Mouse (Mus musculus): ENCODE data around the gene Ube2e3. TPM values are rescaled to one million over a fixed set of nuclear protein-coding genes. Genes with fewer than 3 reads are reported as not detected.

The Ube2e3 gene
- total RNA-seq, 1 experiment from 2014 or later = 30.8 TPM

GRCm38 (mm10) chr2:78873946-78874345, 6.0 kb downstream of the Ube2e3 start:
- ATAC-seq (replicated peaks; ENCODE audit: insufficient number of reproducible peaks, low FRiP score, low TSS enrichment, poor library complexity, severe bottlenecking) = no peak

GRCm38 (mm10) chr2:78876002-78876401, 8.1 kb downstream of the Ube2e3 start:
- no peak for ATAC-seq (replicated peaks; ENCODE audit: insufficient number of reproducible peaks, low FRiP score, low TSS enrichment, poor library complexity, severe bottlenecking)

GRCm38 (mm10) chr2:78882068-78882467, 14.1 kb downstream of the Ube2e3 start:
- no peak; the same call in 1 of the 2 replicates for ATAC-seq (replicated peaks; ENCODE audit: insufficient number of reproducible peaks, low FRiP score, low TSS enrichment, poor library complexity, severe bottlenecking)

- ATAC-seq (replicated peaks; ENCODE audit: insufficient number of reproducible peaks, low FRiP score, low TSS enrichment, poor library complexity, severe bottlenecking) = no peak
Measured at GRCm38 (mm10) chr2:78882743-78883433, 15.0 kb downstream of the Ube2e3 start.

- no peak for ATAC-seq (replicated peaks; ENCODE audit: insufficient number of reproducible peaks, low FRiP score, low TSS enrichment, poor library complexity, severe bottlenecking)
Measured at GRCm38 (mm10) chr2:78886446-78886845, 18.5 kb downstream of the Ube2e3 start.

- ATAC-seq (replicated peaks; ENCODE audit: insufficient number of reproducible peaks, low FRiP score, low TSS enrichment, poor library complexity, severe bottlenecking) = no peak
Measured at GRCm38 (mm10) chr2:78888190-78888589, 20.3 kb downstream of the Ube2e3 start.

- ATAC-seq (replicated peaks; ENCODE audit: insufficient number of reproducible peaks, low FRiP score, low TSS enrichment, poor library complexity, severe bottlenecking) = no peak
Measured at GRCm38 (mm10) chr2:78895216-78895615, 27.3 kb downstream of the Ube2e3 start.

- no peak for ATAC-seq (replicated peaks; ENCODE audit: insufficient number of reproducible peaks, low FRiP score, low TSS enrichment, poor library complexity, severe bottlenecking)
Measured at GRCm38 (mm10) chr2:78905916-78906315, 38.0 kb downstream of the Ube2e3 start.

GRCm38 (mm10) chr2:78911516-78911915, 43.6 kb downstream of the Ube2e3 start:
- ATAC-seq (replicated peaks; ENCODE audit: insufficient number of reproducible peaks, low FRiP score, low TSS enrichment, poor library complexity, severe bottlenecking) = no peak

- ATAC-seq (replicated peaks; ENCODE audit: insufficient number of reproducible peaks, low FRiP score, low TSS enrichment, poor library complexity, severe bottlenecking) = 0 out of 2 replicates have a peak, but pooled peaks have one; percentile 59
Measured at GRCm38 (mm10) chr2:78914861-78915260, 46.9 kb downstream of the Ube2e3 start.

GRCm38 (mm10) chr2:78922980-78923674, 55.2 kb downstream of the Ube2e3 start:
- peak; percentile 27; the same call in 1 of the 2 replicates for ATAC-seq (replicated peaks; ENCODE audit: insufficient number of reproducible peaks, low FRiP score, low TSS enrichment, poor library complexity, severe bottlenecking)

GRCm38 (mm10) chr2:78925807-78926206, 57.9 kb downstream of the Ube2e3 start:
- no peak for ATAC-seq (replicated peaks; ENCODE audit: insufficient number of reproducible peaks, low FRiP score, low TSS enrichment, poor library complexity, severe bottlenecking)

- ATAC-seq (replicated peaks; ENCODE audit: insufficient number of reproducible peaks, low FRiP score, low TSS enrichment, poor library complexity, severe bottlenecking) = no peak
Measured at GRCm38 (mm10) chr2:78927625-78928024, 59.7 kb downstream of the Ube2e3 start.

GRCm38 (mm10) chr2:78928080-78928479, 60.2 kb downstream of the Ube2e3 start:
- ATAC-seq (replicated peaks; ENCODE audit: insufficient number of reproducible peaks, low FRiP score, low TSS enrichment, poor library complexity, severe bottlenecking) = no peak

- no peak for ATAC-seq (replicated peaks; ENCODE audit: insufficient number of reproducible peaks, low FRiP score, low TSS enrichment, poor library complexity, severe bottlenecking)
Measured at GRCm38 (mm10) chr2:78931358-78931757, 63.4 kb downstream of the Ube2e3 start.

GRCm38 (mm10) chr2:78959451-78959850, 91.5 kb downstream of the Ube2e3 start:
- peak; percentile 68 for ATAC-seq (replicated peaks; ENCODE audit: insufficient number of reproducible peaks, low FRiP score, low TSS enrichment, poor library complexity, severe bottlenecking)

GRCm38 (mm10) chr2:78960288-78960687, 92.4 kb downstream of the Ube2e3 start:
- no peak for ATAC-seq (replicated peaks; ENCODE audit: insufficient number of reproducible peaks, low FRiP score, low TSS enrichment, poor library complexity, severe bottlenecking)

GRCm38 (mm10) chr2:78961023-78961422, 93.1 kb downstream of the Ube2e3 start:
- no peak for ATAC-seq (replicated peaks; ENCODE audit: insufficient number of reproducible peaks, low FRiP score, low TSS enrichment, poor library complexity, severe bottlenecking)

- ATAC-seq (replicated peaks; ENCODE audit: insufficient number of reproducible peaks, low FRiP score, low TSS enrichment, poor library complexity, severe bottlenecking) = 0 out of 2 replicates have a peak, but pooled peaks have one; percentile 32
Measured at GRCm38 (mm10) chr2:78961580-78961979, 93.7 kb downstream of the Ube2e3 start.

- ATAC-seq (replicated peaks; ENCODE audit: insufficient number of reproducible peaks, low FRiP score, low TSS enrichment, poor library complexity, severe bottlenecking) = no peak
Measured at GRCm38 (mm10) chr2:78964995-78965394, 97.1 kb downstream of the Ube2e3 start.

All from monocyte, adult 5-6 weeks (primary cell).